Mouse (Mus musculus): Measurements from ENCODE around the gene Enox1. TPM values are rescaled to one million over a fixed set of nuclear protein-coding genes. Genes with fewer than 3 reads are reported as not detected.

Gene Enox1
- polyA plus RNA-seq, 1 experiment from 2014 or later: 18.3 TPM

- DNase-seq (ENCODE audit: low spot score): no peak
- H3K9ac ChIP-seq (ENCODE audit: low read depth, low read length): no peak overlapping the region
Measured at GRCm38 (mm10) chr14:77748920-77749319, 592.4 kb downstream of the Enox1 start.

More at GRCm38 (mm10) chr14:77748920-77749319, 592.4 kb downstream of the Enox1 start:
- no peak overlapping the region for H3K4me3 ChIP-seq (ENCODE audit: low read depth, low read length)
- no peak for ATAC-seq (ENCODE audit: low FRiP score)
- no peaks in the 10 kb centered on the region; the same call in 1 of the 2 replicates for H3K9me3 ChIP-seq (ENCODE audit: control insufficient read depth, low read length)
- H3K4me1 ChIP-seq (replicated peaks; ENCODE audit: control insufficient read depth, insufficient read depth, low read length): no peaks in the 10 kb centered on the region
- H3K36me3 ChIP-seq (ENCODE audit: control insufficient read depth, insufficient read depth, low read length): no peaks in the 10 kb centered on the region
- no peak overlapping the region for H3K27ac ChIP-seq (ENCODE audit: low read depth, low read length)
- no peak overlapping the region for H3K4me2 ChIP-seq (replicated peaks; ENCODE audit: low read depth, low read length)
- H3K27me3 ChIP-seq (ENCODE audit: control insufficient read depth, insufficient read depth, low read length): no peaks in the 10 kb centered on the region

Other genes starting within 250 kb of the Enox1 start
- gene Ccdc122, start 120.0 kb upstream of the Enox1 start, polyA plus RNA-seq (2014; fragmentation: Nextera tagmentation; extraction: Ambion mirVana): 1.4 and 1.6 TPM in 2 replicates
- 4.3 and 4.9 TPM in 2 replicates for gene Lacc1, start 119.9 kb upstream of the Enox1 start, polyA plus RNA-seq (2014; fragmentation: Nextera tagmentation; extraction: Ambion mirVana)

Data from hindbrain, embryonic 11.5 days (tissue).